Mouse (Mus musculus): ENCODE results near the gene Fnbp4. TPM values are rescaled to one million over a fixed set of nuclear protein-coding genes. Genes with fewer than 3 reads are reported as not detected.
"Not testable (repeated sequence)": the region's sequence is repeated elsewhere in the genome, so short reads cannot be mapped to it uniquely, and the experiment has no call there.

The Fnbp4 gene
- polyA plus RNA-seq, 1 experiment from 2014 or later: 117 TPM

DNA sequence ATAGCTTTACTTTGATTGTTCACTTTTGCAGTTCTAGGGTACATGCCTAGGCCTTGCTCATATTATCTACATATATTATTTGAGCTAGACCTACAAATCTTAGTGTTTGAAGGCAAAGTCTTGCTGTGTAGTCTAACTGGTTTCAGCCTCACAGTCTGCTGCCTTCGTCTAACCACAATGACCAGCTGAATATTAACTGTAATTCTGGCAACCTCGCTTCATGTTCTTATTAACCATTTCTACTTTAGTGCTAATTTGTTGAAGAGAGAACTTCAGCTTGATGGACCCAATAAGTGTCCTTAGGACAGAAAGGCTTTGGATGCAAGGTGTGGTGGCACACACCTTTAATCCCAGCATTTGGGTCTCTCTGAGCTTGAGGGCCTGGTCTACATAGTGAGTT is 43.0 kb downstream of the Fnbp4 start:
- Histone ChIP-seq H3K4me3 (replicated peaks) (no peak overlapping the region), H3K9me3 (replicated peaks) (no peaks in the 10 kb centered on the region), H3K9ac (no peak overlapping the region), H3K4me2 (no peak overlapping the region), H3K36me3 (no peaks in the 10 kb centered on the region), H3K27ac (no peak overlapping the region), H3K4me1 (peaks cover 4% of the 10 kb centered on the region), H3K27me3 (peaks cover 8% of the 10 kb centered on the region; the same call in 1 of the 2 replicates)
- ATAC-seq (replicated peaks; ENCODE audit: low FRiP score): no peak
- 82% methylated on average over 2 of the region's 2 CpGs for WGBS

DNA sequence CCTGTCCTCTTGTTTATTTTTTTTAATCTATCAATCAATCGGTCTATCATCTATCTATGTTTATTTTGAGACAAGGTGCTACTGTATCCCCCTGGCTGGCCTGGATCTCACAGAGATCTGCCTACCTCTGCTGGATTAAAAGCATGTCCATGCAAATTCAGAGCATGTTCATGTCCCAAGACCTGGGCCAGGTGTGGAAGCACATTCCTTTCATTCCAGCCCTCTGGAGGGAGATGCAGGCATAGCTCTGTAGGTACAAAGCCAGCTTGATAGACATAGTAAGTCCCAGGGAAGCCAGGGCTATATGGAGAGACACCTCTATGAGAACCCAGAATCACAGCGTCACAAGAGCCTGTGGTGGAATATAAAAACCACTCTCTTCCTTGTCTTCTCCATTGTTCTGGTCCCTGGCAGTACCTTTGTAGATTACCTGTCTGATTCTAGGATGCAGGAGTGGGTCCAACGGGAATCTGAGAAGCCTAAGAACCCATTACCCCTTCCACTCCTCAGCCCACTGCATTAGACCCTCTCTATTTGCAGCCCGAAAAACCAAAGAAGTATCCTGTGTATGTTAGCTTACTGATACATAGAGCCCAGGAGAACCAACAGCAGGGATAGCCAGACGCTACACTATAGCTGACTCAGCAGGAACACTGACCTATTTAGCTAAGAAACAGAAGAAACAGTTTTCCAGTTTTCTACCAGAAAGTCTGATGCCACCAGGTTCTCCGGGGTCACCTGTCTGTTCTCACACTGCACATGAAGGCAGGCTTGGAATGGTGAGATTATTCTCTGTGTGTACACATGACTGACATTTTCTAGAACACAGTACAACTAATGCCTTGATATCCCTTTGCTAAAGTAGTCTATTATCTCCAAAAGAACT is 63.3 kb downstream of the Fnbp4 start:
- H3K36me3 ChIP-seq: no peaks in the 10 kb centered on the region
- 87% methylated on average over 6 of the region's 6 CpGs for WGBS
- no peak overlapping the region for H3K4me3 ChIP-seq (replicated peaks)
- H3K4me2 ChIP-seq: no peak overlapping the region
- no peak overlapping the region for H3K9ac ChIP-seq
- H3K4me1 ChIP-seq: no peaks in the 10 kb centered on the region
- no peaks in the 10 kb centered on the region for H3K27me3 ChIP-seq
- H3K9me3 ChIP-seq (replicated peaks): no peaks in the 10 kb centered on the region
- H3K27ac ChIP-seq: no peak overlapping the region
- no peak for ATAC-seq (replicated peaks; ENCODE audit: low FRiP score)

DNA sequence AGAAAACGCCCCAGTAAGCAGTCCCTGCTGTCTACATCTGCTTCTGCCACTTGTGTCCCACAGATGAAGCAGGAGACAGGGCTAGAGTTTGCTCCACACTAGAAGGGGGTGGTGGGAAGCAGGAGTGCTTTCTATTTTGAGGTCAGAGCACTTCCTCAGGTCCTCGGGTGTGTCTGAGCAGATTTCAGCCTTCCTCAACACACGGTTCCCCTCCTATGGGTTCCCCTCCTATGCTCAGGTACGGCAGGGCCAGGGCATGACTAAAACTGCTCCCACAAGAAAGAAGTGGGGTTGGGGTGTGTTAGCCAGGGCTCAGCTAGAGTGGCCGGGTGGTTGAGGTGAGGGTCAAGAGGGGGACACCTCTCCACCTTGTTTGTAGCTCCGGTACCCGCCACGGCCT is 65.6 kb downstream of the Fnbp4 start:
- H3K4me1 ChIP-seq: no peaks in the 10 kb centered on the region
- H3K4me3 ChIP-seq (replicated peaks): no peak overlapping the region
- H3K4me2 ChIP-seq: no peak overlapping the region
- H3K9me3 ChIP-seq (replicated peaks): no peaks in the 10 kb centered on the region
- no peaks in the 10 kb centered on the region for H3K27me3 ChIP-seq
- 87% methylated on average over 8 of the region's 8 CpGs for WGBS
- no peak overlapping the region for H3K9ac ChIP-seq
- no peak overlapping the region for H3K27ac ChIP-seq
- H3K36me3 ChIP-seq: no peaks in the 10 kb centered on the region
- no peak for ATAC-seq (replicated peaks; ENCODE audit: low FRiP score)

DNA sequence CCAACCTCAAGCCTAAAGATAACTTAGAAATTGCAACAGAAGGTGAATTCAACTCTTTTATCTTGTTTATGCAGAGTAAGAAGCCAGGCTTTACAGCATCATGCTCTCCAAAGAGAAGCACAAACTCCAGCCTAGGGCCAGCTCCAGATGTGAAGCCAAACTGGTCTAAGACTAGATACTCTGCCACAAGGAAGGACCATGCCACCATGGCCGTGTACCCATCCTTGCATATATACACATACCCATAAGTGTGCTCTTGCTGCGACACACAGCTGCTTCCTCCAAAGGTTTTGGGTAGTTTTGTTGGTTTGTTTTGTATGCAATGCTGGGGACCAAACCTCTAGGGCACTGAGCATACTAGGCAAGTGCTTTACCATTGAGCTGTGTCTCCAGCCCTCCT is 70.1 kb downstream of the Fnbp4 start:
- no peaks in the 10 kb centered on the region for H3K27me3 ChIP-seq
- ATAC-seq (replicated peaks; ENCODE audit: low FRiP score): no peak
- WGBS: 82% methylated on average over 2 of the region's 2 CpGs

DNA sequence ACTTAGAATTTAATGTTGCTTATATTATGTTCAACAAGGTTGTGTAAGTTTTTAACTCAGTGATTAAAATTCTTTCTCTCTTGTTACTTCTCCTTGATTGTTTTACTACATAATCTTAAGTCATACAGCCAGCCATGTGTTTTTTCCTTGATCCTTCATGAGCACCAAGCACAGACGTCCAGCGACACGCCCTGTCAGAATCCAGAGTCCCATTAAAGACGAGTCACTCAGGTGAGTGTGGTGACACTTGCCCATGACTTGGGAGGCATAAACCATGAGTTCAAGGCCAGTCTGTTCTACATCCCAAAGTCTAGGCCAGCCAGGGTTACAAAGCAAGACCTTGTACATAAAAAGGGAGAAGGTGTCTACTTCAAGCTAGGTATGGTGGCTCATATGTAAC is 71.0 kb downstream of the Fnbp4 start:
- ATAC-seq (replicated peaks; ENCODE audit: low FRiP score): no peak
- Histone ChIP-seq H3K36me3 (no peaks in the 10 kb centered on the region), H3K9ac (no peak overlapping the region), H3K4me1 (no peaks in the 10 kb centered on the region), H3K9me3 (replicated peaks) (no peaks in the 10 kb centered on the region), H3K27me3 (no peaks in the 10 kb centered on the region), H3K27ac (no peak overlapping the region), H3K4me2 (no peak overlapping the region), H3K4me3 (replicated peaks) (no peak overlapping the region)
- 74% methylated on average over 4 of the region's 4 CpGs for WGBS

More for the DNA sequence above, 70.1 kb downstream of the Fnbp4 start:
- Histone ChIP-seq H3K4me3 (replicated peaks) (no peak overlapping the region), H3K4me1 (no peaks in the 10 kb centered on the region), H3K36me3 (no peaks in the 10 kb centered on the region), H3K9me3 (replicated peaks) (no peaks in the 10 kb centered on the region), H3K4me2 (no peak overlapping the region), H3K27ac (no peak overlapping the region), H3K9ac (no peak overlapping the region)

DNA sequence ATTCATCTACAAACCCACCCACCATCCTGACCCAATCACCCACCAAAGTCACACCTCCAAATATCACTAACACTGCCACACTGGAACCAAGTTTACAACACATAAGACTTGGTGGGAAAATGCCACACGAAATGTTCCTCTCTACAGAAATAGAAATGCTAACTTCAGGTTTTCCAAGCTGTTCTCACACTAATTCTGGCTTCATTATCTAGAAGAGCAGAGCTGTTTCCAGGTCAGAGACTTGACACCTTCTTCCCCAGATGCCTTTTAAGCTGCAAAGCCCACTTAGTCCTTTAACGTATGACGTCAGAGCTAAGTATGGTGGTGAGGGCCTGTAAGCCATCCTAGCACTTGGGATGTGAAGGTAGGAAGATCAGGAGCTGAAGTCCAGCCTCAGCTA is 73.5 kb downstream of the Fnbp4 start:
- 92% methylated on average over 3 of the region's 3 CpGs for WGBS
- H3K36me3 ChIP-seq: no peaks in the 10 kb centered on the region

DNA sequence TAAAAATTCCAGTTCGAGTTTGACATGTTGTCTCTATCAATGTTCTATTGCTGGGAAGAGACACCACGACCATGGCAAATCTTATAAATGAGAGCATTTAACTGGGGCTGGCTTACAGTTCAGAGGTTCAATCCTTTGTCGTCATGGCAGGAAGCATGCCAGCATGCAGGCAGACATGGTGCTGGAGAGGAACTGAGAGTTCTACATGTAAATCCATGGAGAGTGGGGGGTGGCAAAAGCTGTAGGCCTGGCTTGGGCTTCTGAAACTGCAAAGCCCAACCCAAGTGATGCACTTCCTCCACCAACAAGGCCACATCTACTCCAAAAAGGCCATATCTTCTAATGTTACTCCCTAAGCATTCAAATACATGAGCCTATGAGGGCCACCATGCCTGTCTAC is 75.7 kb downstream of the Fnbp4 start:
- no peak for ATAC-seq (replicated peaks; ENCODE audit: low FRiP score)
- no peaks in the 10 kb centered on the region for H3K4me1 ChIP-seq
- no peaks in the 10 kb centered on the region for H3K27me3 ChIP-seq
- H3K9ac ChIP-seq: no peak overlapping the region
- H3K36me3 ChIP-seq: no peaks in the 10 kb centered on the region
- H3K9me3 ChIP-seq (replicated peaks): no peaks in the 10 kb centered on the region
- H3K4me3 ChIP-seq (replicated peaks): no peak overlapping the region
- H3K4me2 ChIP-seq: no peak overlapping the region
- H3K27ac ChIP-seq: no peak overlapping the region
- 89% methylated on average over 3 of the region's 3 CpGs for WGBS

More for the DNA sequence above, 73.5 kb downstream of the Fnbp4 start:
- H3K27ac ChIP-seq: no peak overlapping the region
- no peak overlapping the region for H3K4me2 ChIP-seq
- no peaks in the 10 kb centered on the region for H3K4me1 ChIP-seq
- H3K9me3 ChIP-seq (replicated peaks): no peaks in the 10 kb centered on the region
- H3K4me3 ChIP-seq (replicated peaks): no peak overlapping the region
- no peak for ATAC-seq (replicated peaks; ENCODE audit: low FRiP score)
- no peaks in the 10 kb centered on the region for H3K27me3 ChIP-seq
- H3K9ac ChIP-seq: no peak overlapping the region

DNA sequence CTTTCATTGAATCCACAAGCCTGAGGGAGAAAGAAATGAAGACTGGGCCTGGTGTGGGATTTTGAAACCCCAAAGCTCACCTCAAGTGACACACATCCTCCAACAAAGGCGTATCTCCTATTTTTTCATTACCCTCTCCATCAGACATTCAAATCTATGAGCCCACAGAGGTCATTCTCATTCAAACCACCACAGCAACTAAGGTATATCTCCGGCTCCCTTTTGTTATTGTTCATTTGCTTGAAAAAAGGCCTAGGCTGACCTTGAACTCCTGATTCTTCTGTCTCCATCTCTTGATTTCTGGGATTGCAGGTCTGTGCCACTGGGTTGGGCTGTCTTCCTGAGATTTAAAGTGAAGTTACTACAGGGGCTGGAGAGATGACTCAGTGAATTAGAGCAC is 77.8 kb downstream of the Fnbp4 start:
- H3K27me3 ChIP-seq: no peaks in the 10 kb centered on the region
- no peak overlapping the region for H3K9ac ChIP-seq
- 93% methylated on average over 2 of the region's 2 CpGs for WGBS
- H3K36me3 ChIP-seq: no peaks in the 10 kb centered on the region
- ATAC-seq (replicated peaks; ENCODE audit: low FRiP score): no peak
- H3K4me2 ChIP-seq: no peak overlapping the region
- H3K4me1 ChIP-seq: no peaks in the 10 kb centered on the region
- H3K9me3 ChIP-seq (replicated peaks): no peaks in the 10 kb centered on the region
- H3K27ac ChIP-seq: no peak overlapping the region
- H3K4me3 ChIP-seq (replicated peaks): no peak overlapping the region

DNA sequence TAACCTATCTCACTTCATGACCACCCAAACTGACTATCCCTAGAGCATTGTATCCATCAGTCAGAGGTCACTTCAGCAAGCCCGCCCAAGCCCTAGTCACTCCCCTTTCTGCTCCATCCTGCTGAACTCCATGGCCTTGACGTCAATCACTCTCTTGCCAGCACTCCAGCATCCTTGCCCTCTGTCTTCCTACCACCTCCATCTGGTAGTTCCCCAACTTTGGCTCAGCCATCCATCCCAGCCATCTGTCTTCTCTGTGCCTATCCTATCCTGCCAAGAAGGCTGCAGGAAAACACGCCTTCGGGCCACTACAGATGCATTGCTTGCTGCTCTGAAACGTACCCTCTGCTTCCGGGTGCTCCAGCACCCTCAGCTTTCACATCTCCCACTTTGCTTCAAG is 78.6 kb downstream of the Fnbp4 start:
- no peaks in the 10 kb centered on the region for H3K9me3 ChIP-seq (replicated peaks)
- no peak overlapping the region for H3K4me3 ChIP-seq (replicated peaks)
- H3K27me3 ChIP-seq: no peaks in the 10 kb centered on the region
- no peaks in the 10 kb centered on the region for H3K4me1 ChIP-seq
- 79% methylated on average over 6 of the region's 6 CpGs for WGBS
- no peak overlapping the region for H3K9ac ChIP-seq
- no peak overlapping the region for H3K27ac ChIP-seq
- no peaks in the 10 kb centered on the region for H3K36me3 ChIP-seq
- H3K4me2 ChIP-seq: no peak overlapping the region
- ATAC-seq (replicated peaks; ENCODE audit: low FRiP score): no peak

DNA sequence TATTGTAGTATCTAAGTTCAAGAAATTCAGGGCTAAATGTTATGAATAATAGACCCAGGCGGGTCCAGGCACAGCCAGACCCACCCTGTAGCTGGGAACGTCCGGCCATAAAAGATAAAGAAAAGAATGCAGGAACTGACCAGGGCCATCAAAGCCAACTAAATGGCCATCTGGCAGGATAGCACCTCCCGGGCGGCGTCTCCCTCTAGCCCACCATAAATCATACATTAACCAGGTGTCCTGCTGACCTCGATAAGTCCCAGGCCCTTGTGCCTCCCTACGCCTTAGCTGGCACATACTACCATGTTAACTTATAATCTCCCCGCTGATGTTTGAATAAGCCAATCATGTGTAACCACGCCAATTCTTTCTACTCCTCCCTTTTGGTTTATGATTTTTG is 79.4 kb downstream of the Fnbp4 start:
- H3K4me1 ChIP-seq; ATAC-seq (replicated peaks; ENCODE audit: low FRiP score); H3K9me3 ChIP-seq (replicated peaks); H3K36me3 ChIP-seq; H3K27ac ChIP-seq; H3K9ac ChIP-seq; H3K4me2 ChIP-seq; H3K27me3 ChIP-seq; H3K4me3 ChIP-seq (replicated peaks): not testable (repeated sequence)
- 29% methylated on average over 10 of the region's 10 CpGs for WGBS

DNA sequence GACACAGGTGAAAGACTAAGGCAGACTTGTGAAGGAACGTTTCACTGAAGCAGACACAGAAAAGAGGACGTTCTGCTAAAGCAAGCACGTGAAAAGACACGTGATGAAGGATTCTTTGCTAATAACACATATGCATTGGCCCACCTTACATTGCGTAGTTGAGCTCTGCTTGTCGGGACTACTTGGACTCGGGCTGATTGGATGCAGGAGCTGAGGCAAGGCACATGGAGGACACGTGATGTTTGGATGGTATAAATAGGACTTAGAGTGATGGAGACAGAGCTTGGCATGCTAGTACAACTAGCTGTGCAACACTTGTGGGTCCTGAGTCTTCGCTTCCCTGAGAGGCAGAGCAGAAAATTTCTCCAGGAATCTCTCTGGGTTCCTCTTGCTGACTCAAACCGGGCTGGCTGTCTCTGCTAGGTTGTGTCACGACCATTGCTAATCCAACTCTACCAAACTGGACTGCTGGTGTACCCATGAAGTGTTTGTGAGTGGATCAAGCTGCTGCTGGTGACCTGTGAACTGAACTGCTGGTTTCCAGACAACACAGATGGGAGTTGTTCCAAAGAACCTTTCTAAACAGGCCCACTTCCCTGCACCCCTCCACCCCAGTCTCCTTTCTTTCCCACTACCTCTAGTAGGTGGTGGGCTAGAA is 80.5 kb downstream of the Fnbp4 start:
- WGBS: 89% methylated on average over 11 of the region's 11 CpGs
- no peaks in the 10 kb centered on the region for H3K36me3 ChIP-seq
- H3K27me3 ChIP-seq: 0 out of 2 replicates have a peak, but pooled peaks cover 3% of the 10 kb centered on the region
- no peak overlapping the region for H3K4me2 ChIP-seq
- no peak for ATAC-seq (replicated peaks; ENCODE audit: low FRiP score)
- H3K4me1 ChIP-seq: no peaks in the 10 kb centered on the region
- H3K9me3 ChIP-seq (replicated peaks): no peaks in the 10 kb centered on the region
- no peak overlapping the region for H3K9ac ChIP-seq
- no peak overlapping the region for H3K27ac ChIP-seq
- H3K4me3 ChIP-seq (replicated peaks): no peak overlapping the region

DNA sequence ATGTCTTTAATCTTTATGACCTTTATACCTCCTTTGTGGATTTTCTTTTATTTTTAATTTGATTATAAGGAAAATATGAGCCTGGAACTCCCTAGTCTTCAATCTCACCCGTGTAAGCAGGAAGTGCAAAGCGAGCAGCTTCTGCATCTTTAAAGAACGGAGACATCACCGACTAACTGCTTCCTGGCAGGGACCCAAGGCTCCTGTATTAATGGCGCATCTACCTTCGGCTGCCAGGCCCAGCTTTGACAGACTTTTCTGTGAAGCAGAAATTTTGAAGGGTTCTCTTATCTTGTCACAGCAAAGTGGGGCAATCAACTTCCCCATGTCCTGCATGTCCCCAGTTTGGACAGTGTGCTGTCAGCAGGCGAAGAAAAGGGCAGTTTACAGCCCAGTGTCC is 83.6 kb downstream of the Fnbp4 start:
- H3K9me3 ChIP-seq (replicated peaks): no peaks in the 10 kb centered on the region
- H3K9ac ChIP-seq: no peak overlapping the region
- H3K4me2 ChIP-seq: no peak overlapping the region
- no peak overlapping the region for H3K4me3 ChIP-seq (replicated peaks)
- H3K27me3 ChIP-seq: 0 out of 2 replicates have a peak, but pooled peaks cover 3% of the 10 kb centered on the region
- H3K27ac ChIP-seq: no peak overlapping the region
- no peaks in the 10 kb centered on the region for H3K36me3 ChIP-seq
- no peaks in the 10 kb centered on the region for H3K4me1 ChIP-seq
- no peak for ATAC-seq (replicated peaks; ENCODE audit: low FRiP score)
- WGBS: 62% methylated on average over 7 of the region's 7 CpGs

Measured in kidney, embryonic 15.5 days (tissue).